8 mouse cellular contexts compared by ENCODE assay signal in the genomic region with DNA sequence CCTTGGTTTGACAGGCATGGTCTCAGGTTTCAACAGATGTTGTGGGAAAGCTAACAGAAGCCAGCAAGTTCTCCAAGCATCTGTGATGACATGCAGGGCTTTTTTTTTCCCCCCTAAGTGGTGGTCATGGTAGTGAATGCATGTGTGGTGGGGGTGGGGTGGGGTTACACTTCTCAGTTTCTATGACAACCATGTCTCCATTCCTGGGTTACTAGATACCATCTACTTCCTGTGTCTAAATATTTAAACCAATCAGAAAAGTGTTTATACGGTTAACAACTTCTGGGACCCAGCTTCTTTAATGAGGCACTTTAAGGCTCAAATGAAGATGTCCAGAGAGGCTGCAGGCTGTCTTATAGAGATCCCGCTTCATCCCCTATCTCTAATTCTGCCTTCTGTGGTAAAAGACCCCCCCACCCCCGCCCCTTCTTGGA. TPM values are rescaled to one million over a fixed set of nuclear protein-coding genes. Genes with fewer than 3 reads are reported as not detected.
DNase-seq lines count a peak whose midpoint lies in the region; ATAC-seq lines count a peak whose summit lies in the region.

No protein-coding gene starts in this region.

- no peak overlapping the region for H3K9ac ChIP-seq in embryonic facial prominence, embryonic 13.5 days
- H3K9ac ChIP-seq in midbrain, embryonic 16.5 days (ENCODE audit: low read depth, low read length) = peak overlapping the region; percentile 70

- no peaks in the 10 kb centered on the region for H3K9me3 ChIP-seq in embryonic facial prominence, embryonic 13.5 days
- H3K9me3 ChIP-seq in midbrain, embryonic 16.5 days (replicated peaks; ENCODE audit: control insufficient read depth, low read length, poor library complexity, severe bottlenecking) = no peaks in the 10 kb centered on the region

- H3K27me3 ChIP-seq in embryonic facial prominence, embryonic 13.5 days = peaks cover 8% of the 10 kb centered on the region; the same call in 1 of the 2 replicates
- no peaks in the 10 kb centered on the region for H3K27me3 ChIP-seq in midbrain, embryonic 16.5 days (ENCODE audit: control insufficient read depth, insufficient read depth, low read depth, low read length)

- peak overlapping the region; percentile 85 for H3K4me3 ChIP-seq in embryonic facial prominence, embryonic 13.5 days
- peak overlapping the region; percentile 93 for H3K4me3 ChIP-seq in midbrain, embryonic 16.5 days (ENCODE audit: low read depth, low read length)

- peaks cover 45% of the 10 kb centered on the region for H3K4me1 ChIP-seq in embryonic facial prominence, embryonic 13.5 days
- H3K4me1 ChIP-seq in midbrain, embryonic 16.5 days (ENCODE audit: control insufficient read depth, insufficient read depth, low read length) = peaks cover 21% of the 10 kb centered on the region

- DNase-seq in right cerebral cortex, postnatal 4 days = peak; percentile 37
- no peak for DNase-seq in right cerebral cortex, adult 18-20 months
- peak; percentile 82 for DNase-seq in induced T-regulatory cell, adult 2 months (ENCODE audit: low read depth)
- DNase-seq in spleen, adult 12 weeks (ENCODE audit: low spot score) = no peak
- no peak for DNase-seq in right cerebral cortex, adult 2 months (ENCODE audit: low spot score in 2 of 2)
- no peak for DNase-seq in layer of hippocampus, adult 11-12 months (ENCODE audit: low spot score)

- peak overlapping the region; percentile 88; the same call in 1 of the 2 replicates for H3K27ac ChIP-seq in embryonic facial prominence, embryonic 13.5 days
- peak overlapping the region; percentile 77; the same call in 1 of the 2 replicates for H3K27ac ChIP-seq in midbrain, embryonic 16.5 days (ENCODE audit: low read length)

- no peak for ATAC-seq in embryonic facial prominence, embryonic 13.5 days (ENCODE audit: insufficient number of reproducible peaks, insufficient read depth, low FRiP score, low TSS enrichment, low read depth)
- ATAC-seq in midbrain, embryonic 16.5 days = no peak

- peak overlapping the region; percentile 83 for H3K4me2 ChIP-seq in embryonic facial prominence, embryonic 13.5 days
- peak overlapping the region; percentile 83 for H3K4me2 ChIP-seq in midbrain, embryonic 16.5 days (ENCODE audit: low read length)

- WGBS in embryonic facial prominence, embryonic 13.5 days = 17% methylated on average over 3 of the region's 3 CpGs
- 17% methylated on average over 3 of the region's 3 CpGs for WGBS in midbrain, embryonic 16.5 days

- H3K36me3 ChIP-seq in embryonic facial prominence, embryonic 13.5 days = no peaks in the 10 kb centered on the region
- no peaks in the 10 kb centered on the region for H3K36me3 ChIP-seq in midbrain, embryonic 16.5 days (ENCODE audit: control insufficient read depth, insufficient read depth, low read length)

RNA-seq across cellular contexts. Expression of a gene that starts 2.0 kb away (rescaled TPM):
- 92.8 and 111 TPM in 2 replicates for polyA plus RNA-seq in embryonic facial prominence, embryonic 13.5 days (2015; fragmentation: Nextera tagmentation; extraction: Ambion mirVana)
- polyA plus RNA-seq in midbrain, embryonic 16.5 days (2015; fragmentation: Nextera tagmentation; extraction: Ambion mirVana) = 66.4 and 69.0 TPM in 2 replicates

Comparison
In these comparisons a context has a peak if more than half of its experiments do, and no peak if none do; other contexts are left out.
1. DNase-seq: peak in right cerebral cortex, postnatal 4 days (single experiment) and induced T-regulatory cell, adult 2 months (single experiment); none in right cerebral cortex, adult 18-20 months (single experiment), spleen, adult 12 weeks (single experiment), right cerebral cortex, adult 2 months (0 of 2) and layer of hippocampus, adult 11-12 months (single experiment).